Mouse (Mus musculus): ENCODE results near the gene Gm5475. TPM values are rescaled to one million over a fixed set of nuclear protein-coding genes. Genes with fewer than 3 reads are reported as not detected.

Gene Gm5475
- polyA plus RNA-seq, 1 experiment from 2014 or later = not detected

GRCm38 (mm10) chr15:100467738-100468137 is 45.8 kb downstream of the Gm5475 start:
- Histone ChIP-seq H3K27ac (ENCODE audit: low read length) (no peak overlapping the region), H3K4me1 (ENCODE audit: control insufficient read depth, insufficient read depth, low read length) (peaks cover 15% of the 10 kb centered on the region), H3K27me3 (ENCODE audit: control insufficient read depth, insufficient read depth, low read length) (no peaks in the 10 kb centered on the region), H3K4me2 (ENCODE audit: low read depth, low read length) (peak overlapping the region; percentile 93), H3K4me3 (ENCODE audit: low read length) (peak overlapping the region; percentile 92), H3K9ac (ENCODE audit: low read length) (peak overlapping the region; percentile 45), H3K36me3 (ENCODE audit: control insufficient read depth, insufficient read depth) (peaks cover 7% of the 10 kb centered on the region; the same call in 1 of the 2 replicates), H3K9me3 (replicated peaks; ENCODE audit: control insufficient read depth, low read length) (no peaks in the 10 kb centered on the region)
- no peak for ATAC-seq (replicated peaks; ENCODE audit: extremely low read depth, insufficient read depth, low FRiP score)
- WGBS = 30% methylated on average over 8 of the region's 8 CpGs

- peak within 1 kb of the TSS; percentile 93 for H3K4me2 ChIP-seq (ENCODE audit: low read depth, low read length)
- H3K27me3 ChIP-seq (ENCODE audit: control insufficient read depth, insufficient read depth, low read length) = no peaks in the 10 kb centered on the region
- WGBS = 3% methylated on average over 78 of the region's 84 CpGs
- ATAC-seq (replicated peaks; ENCODE audit: extremely low read depth, insufficient read depth, low FRiP score) = peak; percentile 95
- H3K4me1 ChIP-seq (ENCODE audit: control insufficient read depth, insufficient read depth, low read length) = peaks cover 15% of the 10 kb centered on the region
- H3K9me3 ChIP-seq (replicated peaks; ENCODE audit: control insufficient read depth, low read length) = no peaks in the 10 kb centered on the region
- H3K36me3 ChIP-seq (ENCODE audit: control insufficient read depth, insufficient read depth) = peaks cover 7% of the 10 kb centered on the region; the same call in 1 of the 2 replicates
- H3K9ac ChIP-seq (ENCODE audit: low read length) = peak within 1 kb of the TSS; percentile 93
- peak within 1 kb of the TSS; percentile 90 for H3K27ac ChIP-seq (ENCODE audit: low read length)
- H3K4me3 ChIP-seq (ENCODE audit: low read length) = peak within 1 kb of the TSS; percentile 92
These were observed 46.6 kb downstream of the Gm5475 start, which contains the start of gene Letmd1 for GRCm38 (mm10) chr15:100468295-100469188. Gene Letmd1 (plus strand): TSS chr15:100469023.

GRCm38 (mm10) chr15:100469189-100469545 is 47.2 kb downstream of the Gm5475 start:
- Histone ChIP-seq H3K36me3 (ENCODE audit: control insufficient read depth, insufficient read depth) (peaks cover 7% of the 10 kb centered on the region; the same call in 1 of the 2 replicates), H3K9ac (ENCODE audit: low read length) (peak overlapping the region; percentile 93), H3K27me3 (ENCODE audit: control insufficient read depth, insufficient read depth, low read length) (no peaks in the 10 kb centered on the region), H3K4me1 (ENCODE audit: control insufficient read depth, insufficient read depth, low read length) (peaks cover 15% of the 10 kb centered on the region), H3K27ac (ENCODE audit: low read length) (peak overlapping the region; percentile 90), H3K9me3 (replicated peaks; ENCODE audit: control insufficient read depth, low read length) (no peaks in the 10 kb centered on the region), H3K4me2 (ENCODE audit: low read depth, low read length) (peak overlapping the region; percentile 93), H3K4me3 (ENCODE audit: low read length) (peak overlapping the region; percentile 92)
- WGBS = under 1% methylated on average over 19 of the region's 19 CpGs
- peak; percentile 3; the same call in 1 of the 2 replicates for ATAC-seq (replicated peaks; ENCODE audit: extremely low read depth, insufficient read depth, low FRiP score)

GRCm38 (mm10) chr15:100470037-100470436 is 48.1 kb downstream of the Gm5475 start:
- Histone ChIP-seq H3K27ac (ENCODE audit: low read length) (no peak overlapping the region), H3K9me3 (replicated peaks; ENCODE audit: control insufficient read depth, low read length) (no peaks in the 10 kb centered on the region), H3K9ac (ENCODE audit: low read length) (peak overlapping the region; percentile 93), H3K4me2 (ENCODE audit: low read depth, low read length) (peak overlapping the region; percentile 93), H3K27me3 (ENCODE audit: control insufficient read depth, insufficient read depth, low read length) (no peaks in the 10 kb centered on the region), H3K4me3 (ENCODE audit: low read length) (peak overlapping the region; percentile 92), H3K36me3 (ENCODE audit: control insufficient read depth, insufficient read depth) (peaks cover 12% of the 10 kb centered on the region), H3K4me1 (ENCODE audit: control insufficient read depth, insufficient read depth, low read length) (peaks cover 15% of the 10 kb centered on the region)
- no peak for ATAC-seq (replicated peaks; ENCODE audit: extremely low read depth, insufficient read depth, low FRiP score)
- WGBS = 45% methylated on average over 10 of the region's 10 CpGs

GRCm38 (mm10) chr15:100473926-100474503 is 52.1 kb downstream of the Gm5475 start:
- Histone ChIP-seq H3K36me3 (ENCODE audit: control insufficient read depth, insufficient read depth) (peaks cover 34% of the 10 kb centered on the region), H3K4me1 (ENCODE audit: control insufficient read depth, insufficient read depth, low read length) (peaks cover 11% of the 10 kb centered on the region), H3K9me3 (replicated peaks; ENCODE audit: control insufficient read depth, low read length) (no peaks in the 10 kb centered on the region), H3K27ac (ENCODE audit: low read length) (no peak overlapping the region), H3K27me3 (ENCODE audit: control insufficient read depth, insufficient read depth, low read length) (no peaks in the 10 kb centered on the region), H3K4me3 (ENCODE audit: low read length) (no peak overlapping the region), H3K9ac (ENCODE audit: low read length) (no peak overlapping the region), H3K4me2 (ENCODE audit: low read depth, low read length) (no peak overlapping the region)
- 74% methylated on average over 7 of the region's 7 CpGs for WGBS
- ATAC-seq (replicated peaks; ENCODE audit: extremely low read depth, insufficient read depth, low FRiP score) = no peak

Other genes starting within 250 kb of the Gm5475 start
- 35.6 and 44.1 TPM in 2 replicates for gene Atf1, start 194.3 kb upstream of the Gm5475 start, polyA plus RNA-seq (2015; fragmentation: Nextera tagmentation; extraction: Ambion mirVana)
- gene Tmprss12, start 141.3 kb upstream of the Gm5475 start, polyA plus RNA-seq (2015; fragmentation: Nextera tagmentation; extraction: Ambion mirVana) = not detected in 2 replicates
- 5.8 and 6.0 TPM in 2 replicates for gene Mettl7a1, start 118.0 kb upstream of the Gm5475 start, polyA plus RNA-seq (2015; fragmentation: Nextera tagmentation; extraction: Ambion mirVana)
- gene Mettl7a3, start 87.2 kb upstream of the Gm5475 start, polyA plus RNA-seq (2015; fragmentation: Nextera tagmentation; extraction: Ambion mirVana) = not detected in 2 replicates
- gene Methig1, start 69.0 kb upstream of the Gm5475 start, polyA plus RNA-seq (2015; fragmentation: Nextera tagmentation; extraction: Ambion mirVana) = 0.12 TPM in 1 of 2 replicates, not detected in the other
- gene Mettl7a2, start 68.9 kb upstream of the Gm5475 start, polyA plus RNA-seq (2015; fragmentation: Nextera tagmentation; extraction: Ambion mirVana) = not detected in 2 replicates
- gene Higd1c, start 57.6 kb upstream of the Gm5475 start, polyA plus RNA-seq (2015; fragmentation: Nextera tagmentation; extraction: Ambion mirVana) = not detected in 2 replicates
- gene Slc11a2, start 2.9 kb downstream of the Gm5475 start, polyA plus RNA-seq (2015; fragmentation: Nextera tagmentation; extraction: Ambion mirVana) = 15.3 and 18.6 TPM in 2 replicates
- 15.3 and 15.5 TPM in 2 replicates for gene Letmd1, start 46.9 kb downstream of the Gm5475 start, polyA plus RNA-seq (2015; fragmentation: Nextera tagmentation; extraction: Ambion mirVana)
- gene Csrnp2, start 73.3 kb downstream of the Gm5475 start, polyA plus RNA-seq (2015; fragmentation: Nextera tagmentation; extraction: Ambion mirVana) = 7.2 and 8.3 TPM in 2 replicates
- gene Tfcp2, start 129.9 kb downstream of the Gm5475 start, polyA plus RNA-seq (2015; fragmentation: Nextera tagmentation; extraction: Ambion mirVana) = 16.0 and 19.2 TPM in 2 replicates
- gene Pou6f1, start 177.8 kb downstream of the Gm5475 start, polyA plus RNA-seq (2015; fragmentation: Nextera tagmentation; extraction: Ambion mirVana) = 3.3 and 5.6 TPM in 2 replicates
- gene Dazap2, start 193.2 kb downstream of the Gm5475 start, polyA plus RNA-seq (2015; fragmentation: Nextera tagmentation; extraction: Ambion mirVana) = 223 and 247 TPM in 2 replicates
- 16.9 and 17.2 TPM in 2 replicates for gene Smagp, start 214.8 kb downstream of the Gm5475 start, polyA plus RNA-seq (2015; fragmentation: Nextera tagmentation; extraction: Ambion mirVana)
- 5.9 and 13.3 TPM in 2 replicates for gene Bin2, start 247.4 kb downstream of the Gm5475 start, polyA plus RNA-seq (2015; fragmentation: Nextera tagmentation; extraction: Ambion mirVana)

Measured in heart, embryonic 16.5 days (tissue).